Mouse (Mus musculus) G1E (cell line): Measurements from ENCODE around the gene Nfic.

Experiments
- CTCF ChIP-seq: IDR thresholded peaks from 2 replicates; pipeline ENCODE4 v1.5.1; 2012; ENCODE audit warnings: low read depth, low read length, inconsistent platforms, mixed read lengths
- GATA1 ChIP-seq: IDR thresholded peaks from 2 replicates; pipeline ENCODE4 v1.6.1; 2012; ENCODE audit warnings: borderline replicate concordance, low read length, inconsistent platforms, mixed read lengths

DNA sequence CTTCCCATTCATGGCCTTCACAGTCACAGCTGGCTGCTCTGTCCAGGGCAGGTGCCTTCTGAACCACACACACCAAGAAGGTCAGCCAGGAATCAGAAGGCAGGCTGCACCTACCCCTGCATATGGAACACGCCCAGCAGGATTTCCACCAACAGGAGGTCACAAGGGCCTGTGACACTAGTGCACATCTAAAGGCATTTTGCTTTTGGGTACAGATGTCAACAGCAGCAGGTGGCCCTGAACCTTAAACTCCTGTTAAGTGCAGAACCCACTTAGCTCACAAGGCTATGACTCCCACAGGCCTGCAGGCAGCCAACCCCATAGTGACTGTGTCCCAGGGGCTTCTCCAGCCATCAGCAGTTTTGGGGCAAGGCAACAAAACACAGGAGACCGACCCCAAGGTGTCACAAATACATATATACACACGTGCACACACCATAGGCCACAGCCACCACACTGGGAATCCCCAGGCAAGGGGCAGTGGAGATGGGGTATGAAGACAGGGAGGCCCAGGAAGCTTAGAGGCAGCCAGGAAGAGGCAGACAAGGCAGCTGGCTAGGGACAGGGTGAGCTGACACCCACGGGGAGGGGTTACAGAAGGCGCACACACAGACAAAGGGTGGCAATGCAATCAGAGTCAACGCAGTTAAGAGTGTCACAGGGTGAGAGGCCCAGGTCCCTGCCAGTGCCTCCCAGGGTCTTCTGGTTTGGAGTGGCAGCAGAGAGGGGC lies 88.8 kb downstream of the Nfic start:
- TF ChIP-seq CTCF (no peak), GATA1 (no peak)
